Mouse (Mus musculus) thymus, adult 2 months (tissue): ENCODE data around the gene Pnpo. TPM values are rescaled to one million over a fixed set of nuclear protein-coding genes. Genes with fewer than 3 reads are reported as not detected.

Experiments
- DNase-seq: peaks from one replicate; pipeline ENCODE4 v3.0.0; 2021
- H3K27ac ChIP-seq: fragments of 200-500 bp; 2 replicates; pipeline ENCODE4 v1.5.1; 2012; ENCODE audit warnings: low read length, control low read depth; ENCODE audit not compliant: control insufficient read depth, insufficient read depth
- H3K27me3 ChIP-seq: fragments of 200-500 bp; 2 replicates; pipeline ENCODE4 v1.6.1; 2012; ENCODE audit warnings: mild to moderate bottlenecking, low read length, moderate library complexity, mixed read lengths; ENCODE audit not compliant: control insufficient read depth, insufficient read depth
- H3K36me3 ChIP-seq: fragments of 200-500 bp; 2 replicates; pipeline ENCODE4 v1.6.1; 2012; ENCODE audit warnings: mild to moderate bottlenecking, low read length, moderate library complexity; ENCODE audit not compliant: control insufficient read depth, insufficient read depth
- H3K4me1 ChIP-seq: fragments of 200-500 bp; replicated peaks from 2 replicates; pipeline ENCODE4 v1.6.1; 2012; ENCODE audit warnings: low read length; ENCODE audit not compliant: control insufficient read depth, insufficient read depth
- H3K4me3 ChIP-seq: fragments of 200-500 bp; 2 replicates; pipeline ENCODE4 v1.5.1; 2012; ENCODE audit warnings: mild to moderate bottlenecking, low read length, control low read depth, moderate library complexity; ENCODE audit not compliant: control insufficient read depth, insufficient read depth
- CTCF ChIP-seq: fragments of 200-500 bp; IDR thresholded peaks from 2 replicates; pipeline ENCODE4 v1.5.1; 2012; ENCODE audit warnings: mild to moderate bottlenecking, control low read depth, low read length, moderate library complexity, borderline replicate concordance; ENCODE audit not compliant: control insufficient read depth, poor library complexity, insufficient read depth; ENCODE audit errors: extremely low read depth
- POLR2A ChIP-seq: fragments of 200-500 bp; IDR thresholded peaks from 2 replicates; pipeline ENCODE4 v1.6.1; 2012; ENCODE audit warnings: mild to moderate bottlenecking, low read length, control low read depth, moderate library complexity; ENCODE audit not compliant: control insufficient read depth, poor library complexity, insufficient read depth; ENCODE audit errors: extremely low read depth
- WGBS: fragments of 180-500 bp; shearing (Covaris S2); methylation state at CpG from one replicate; pipeline ENCODE4 v1.1.7; 2018; 5-methylcytosine and 5-hydroxymethylcytosine counted together
- polyA plus RNA-seq: library from polyadenylated mRNA; depleted of rRNA; stranded (reverse); fragments of >200 nt; gene quantifications from 2 replicates; pipeline ENCODE4 v1.2.3, GENCODE M21; 2012

Gene Pnpo
- polyA plus RNA-seq, 1 experiment = 25.7 TPM

DNA sequence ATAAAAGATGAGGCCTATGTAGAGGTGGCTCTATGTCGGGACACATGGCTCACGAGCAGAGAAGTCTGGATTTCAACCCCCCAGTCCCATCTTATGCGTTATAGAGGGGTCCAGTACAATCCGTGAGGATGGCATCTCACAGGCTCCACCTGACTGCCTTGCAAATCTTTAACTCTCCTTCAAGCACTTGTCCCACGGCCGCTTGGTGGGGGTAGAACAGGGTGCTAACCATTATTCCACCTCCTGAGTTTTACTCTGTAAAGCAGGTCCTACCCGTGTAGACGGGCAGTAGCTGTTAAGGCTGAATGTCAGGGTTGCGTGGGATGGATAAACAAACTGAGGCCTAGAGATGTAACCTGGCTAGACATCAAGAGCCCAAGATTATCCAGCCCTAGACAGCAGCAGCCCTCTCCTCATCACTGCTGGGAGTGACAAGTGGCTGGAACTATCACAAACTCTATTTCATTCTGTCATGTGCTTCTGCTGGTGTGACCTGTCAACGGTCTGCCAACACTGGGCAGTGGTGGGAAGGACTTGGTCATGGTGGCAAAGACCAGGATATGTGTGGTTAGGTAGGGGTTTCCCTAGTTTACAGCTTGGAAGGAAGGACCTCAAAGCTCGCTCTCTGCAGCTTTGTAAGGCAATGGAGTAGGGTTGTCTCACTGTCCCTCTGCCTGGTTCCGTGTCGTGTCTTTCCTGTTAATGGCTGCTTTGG is 10.1 kb downstream of the Pnpo start:
- WGBS = 89% methylated on average over 13 of the region's 13 CpGs
- H3K36me3 ChIP-seq = no peaks in the 10 kb centered on the region

DNA sequence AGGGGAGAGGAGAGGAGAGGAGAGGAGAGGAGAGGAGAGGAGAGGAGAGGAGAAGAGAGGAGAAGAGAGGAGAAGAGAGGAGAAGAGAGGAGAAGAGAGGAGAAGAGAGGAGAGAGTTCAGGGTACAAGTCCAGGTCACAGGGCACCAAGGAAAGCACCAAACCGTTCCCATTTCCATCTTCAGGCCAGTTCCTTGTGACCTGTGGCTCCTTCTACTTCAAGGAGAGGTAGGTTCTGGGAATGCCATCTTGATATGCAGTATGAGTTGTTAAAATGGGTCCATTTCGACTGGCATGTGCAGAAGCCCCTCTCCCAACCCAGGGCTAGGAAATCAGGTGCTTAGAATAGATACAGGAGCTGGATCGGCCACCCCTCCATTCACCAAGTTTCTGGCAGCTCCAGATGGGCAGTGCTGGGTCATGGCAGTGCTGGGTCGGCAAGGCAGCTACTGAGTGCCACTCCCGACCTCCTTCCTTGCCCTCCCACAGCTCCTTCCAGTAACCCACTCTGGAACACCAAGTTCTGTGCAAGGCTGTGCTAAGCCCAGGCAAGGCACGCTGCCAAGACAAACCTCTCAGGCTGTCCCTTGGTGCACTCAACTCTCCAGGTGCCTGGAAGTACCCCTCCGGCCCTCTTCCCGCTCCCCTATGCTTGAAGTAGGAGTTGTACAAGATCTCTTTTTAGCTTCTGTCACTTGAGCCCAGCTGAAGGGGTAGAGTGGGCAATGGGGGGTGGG is 12.3 kb downstream of the Pnpo start:
- DNase-seq = no peak
- Histone ChIP-seq H3K27ac (no peak overlapping the region), H3K36me3 (no peaks in the 10 kb centered on the region), H3K4me3 (no peak overlapping the region), H3K4me1 (peaks cover 8% of the 10 kb centered on the region), H3K27me3 (no peaks in the 10 kb centered on the region)
- 92% methylated on average over 8 of the region's 8 CpGs for WGBS
- TF ChIP-seq POLR2A (no peak), CTCF (no peak)

More for the DNA sequence above, 10.1 kb downstream of the Pnpo start:
- Histone ChIP-seq H3K27me3 (no peaks in the 10 kb centered on the region), H3K4me1 (peaks cover 4% of the 10 kb centered on the region), H3K4me3 (no peak overlapping the region), H3K27ac (no peak overlapping the region)
- TF ChIP-seq POLR2A (no peak), CTCF (no peak)
- DNase-seq = no peak

DNA sequence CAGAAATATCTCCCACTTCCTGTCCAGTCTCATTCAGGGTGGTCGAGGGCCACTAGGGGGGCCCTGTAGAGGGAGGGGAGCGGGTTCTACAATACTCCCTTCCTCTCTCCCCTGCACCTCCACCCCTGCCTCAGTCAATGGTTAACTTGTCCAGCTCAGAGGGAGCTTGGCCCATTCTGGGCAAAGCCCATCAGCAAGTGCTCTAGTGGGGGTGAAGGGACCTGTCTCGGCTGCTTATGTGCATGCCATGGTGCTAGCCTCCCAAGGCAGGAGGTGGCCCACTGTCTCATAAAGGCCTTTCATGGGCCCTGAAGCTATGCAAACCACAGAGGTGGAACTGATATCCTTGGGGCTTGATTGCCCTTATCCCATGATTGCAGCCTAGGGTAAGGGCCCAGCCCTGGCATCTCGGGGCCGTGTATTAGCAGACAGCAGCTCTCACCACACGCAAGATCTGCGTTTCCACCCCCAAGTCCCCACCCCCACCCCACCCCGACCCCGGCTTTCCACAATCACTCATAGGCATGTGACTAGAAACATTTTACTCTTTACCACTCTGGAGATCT is 13.9 kb downstream of the Pnpo start:
- no peaks in the 10 kb centered on the region for H3K36me3 ChIP-seq
- H3K27me3 ChIP-seq = no peaks in the 10 kb centered on the region
- no peak overlapping the region for H3K27ac ChIP-seq
- 82% methylated on average over 9 of the region's 9 CpGs for WGBS
- H3K4me1 ChIP-seq = peaks cover 9% of the 10 kb centered on the region
- TF ChIP-seq POLR2A (no peak), CTCF (no peak)
- no peak overlapping the region for H3K4me3 ChIP-seq
- DNase-seq = no peak

DNA sequence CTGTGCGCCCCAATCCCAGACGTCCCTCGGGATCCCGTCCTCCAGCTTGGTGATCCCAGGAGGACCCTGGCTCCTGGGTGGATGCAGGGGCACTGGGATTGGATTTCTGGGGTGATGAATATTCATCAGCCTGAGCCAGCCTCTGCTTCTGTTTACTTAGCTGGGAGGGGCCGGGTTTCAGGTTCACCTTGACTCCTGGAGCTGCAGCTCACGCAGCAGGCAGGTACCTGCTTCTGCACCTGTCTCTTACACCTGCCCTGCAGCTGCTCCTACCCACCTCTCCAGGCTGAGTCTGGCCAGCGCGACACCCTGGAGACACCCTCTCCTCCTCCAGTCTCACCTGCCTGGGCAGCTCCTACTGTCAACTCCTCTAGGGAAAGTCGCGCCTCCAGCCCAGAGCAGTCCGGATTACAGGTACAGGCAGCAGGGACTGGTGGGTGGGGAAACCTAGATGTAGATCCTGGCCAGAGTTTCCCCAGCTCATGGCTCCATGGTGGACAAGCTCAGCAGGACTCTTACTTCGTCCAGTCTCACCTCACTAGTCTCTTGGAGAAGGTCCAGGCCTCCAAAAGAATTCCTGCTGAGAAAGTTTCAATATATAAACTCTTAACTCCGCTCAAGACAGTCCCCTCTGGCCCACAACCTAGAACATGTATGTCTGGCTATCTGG is 14.6 kb downstream of the Pnpo start:
- WGBS = 85% methylated on average over 13 of the region's 13 CpGs
- TF ChIP-seq CTCF (no peak), POLR2A (no peak)
- H3K27ac ChIP-seq = no peak overlapping the region
- no peak overlapping the region for H3K4me3 ChIP-seq
- H3K27me3 ChIP-seq = no peaks in the 10 kb centered on the region
- peaks cover 9% of the 10 kb centered on the region for H3K4me1 ChIP-seq
- no peaks in the 10 kb centered on the region for H3K36me3 ChIP-seq
- DNase-seq = no peak

DNA sequence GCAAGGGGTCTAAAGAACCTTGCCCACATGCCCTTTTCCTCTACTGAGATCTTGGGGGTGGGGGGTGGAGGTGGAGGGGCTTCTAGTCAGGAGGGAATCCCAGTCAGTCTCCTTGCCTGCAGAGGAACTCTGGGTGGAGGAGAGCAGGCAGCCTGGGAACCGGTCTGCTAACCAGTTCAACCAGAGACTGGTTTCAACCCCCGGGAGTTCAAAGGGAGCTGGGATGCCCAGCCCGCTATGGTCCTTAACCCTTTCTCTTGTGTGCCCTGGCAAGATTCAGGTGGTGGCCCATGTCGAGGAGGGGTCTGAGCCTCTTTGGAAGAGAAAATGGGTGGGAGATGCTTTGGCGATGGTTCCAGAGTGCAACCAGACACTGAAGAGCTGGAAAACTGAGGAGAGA is 15.1 kb downstream of the Pnpo start:
- peaks cover 9% of the 10 kb centered on the region for H3K4me1 ChIP-seq
- no peak overlapping the region for H3K4me3 ChIP-seq
- H3K27ac ChIP-seq = no peak overlapping the region

DNA sequence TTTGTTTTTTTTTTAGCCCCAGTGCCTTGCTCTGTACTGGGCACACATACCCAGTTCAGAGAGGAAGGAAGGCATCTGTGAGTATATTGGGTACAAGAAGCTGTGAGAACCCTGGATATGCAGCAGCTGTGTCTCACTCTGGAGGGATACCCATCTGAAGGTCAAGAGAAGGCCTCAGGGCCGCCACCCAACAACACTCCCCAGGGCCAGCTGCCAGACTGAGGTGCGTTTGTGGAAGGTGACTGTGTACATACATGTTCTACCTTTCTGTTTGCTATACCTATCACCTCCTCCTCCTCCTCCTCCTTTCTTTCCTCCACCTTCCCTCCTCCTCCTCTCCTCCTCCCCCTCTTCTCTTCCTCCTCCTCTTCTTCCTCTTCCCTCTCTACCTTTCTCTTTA is 15.7 kb downstream of the Pnpo start, which contains the start of gene Prr15l:
Prr15l (plus strand) TSS at position 17 of the 400 bp plus-strand sequence.
- Histone ChIP-seq H3K36me3 (no peaks in the 10 kb centered on the region), H3K27ac (no peak within 1 kb of the TSS), H3K27me3 (no peaks in the 10 kb centered on the region), H3K4me3 (no peak within 1 kb of the TSS), H3K4me1 (peaks cover 9% of the 10 kb centered on the region)
- 93% methylated on average over 2 of the region's 2 CpGs for WGBS
- no peak for TF ChIP-seq CTCF
- no peak for TF ChIP-seq POLR2A
- no peak for DNase-seq

More for the DNA sequence above, 15.1 kb downstream of the Pnpo start:
- Histone ChIP-seq H3K36me3 (no peaks in the 10 kb centered on the region), H3K27me3 (no peaks in the 10 kb centered on the region)
- WGBS = 53% methylated on average over 5 of the region's 5 CpGs
- TF ChIP-seq CTCF (no peak), POLR2A (no peak)
- no peak for DNase-seq
